Mouse (Mus musculus) urinary bladder, postnatal 10 days (tissue): Measurements from ENCODE around the gene Tnfrsf1b.

Experiments used
- DNase-seq: peaks from one replicate; pipeline ENCODE4 v3.0.0; 2022; ENCODE audit warnings: low spot score

Gene Tnfrsf1b

DNA sequence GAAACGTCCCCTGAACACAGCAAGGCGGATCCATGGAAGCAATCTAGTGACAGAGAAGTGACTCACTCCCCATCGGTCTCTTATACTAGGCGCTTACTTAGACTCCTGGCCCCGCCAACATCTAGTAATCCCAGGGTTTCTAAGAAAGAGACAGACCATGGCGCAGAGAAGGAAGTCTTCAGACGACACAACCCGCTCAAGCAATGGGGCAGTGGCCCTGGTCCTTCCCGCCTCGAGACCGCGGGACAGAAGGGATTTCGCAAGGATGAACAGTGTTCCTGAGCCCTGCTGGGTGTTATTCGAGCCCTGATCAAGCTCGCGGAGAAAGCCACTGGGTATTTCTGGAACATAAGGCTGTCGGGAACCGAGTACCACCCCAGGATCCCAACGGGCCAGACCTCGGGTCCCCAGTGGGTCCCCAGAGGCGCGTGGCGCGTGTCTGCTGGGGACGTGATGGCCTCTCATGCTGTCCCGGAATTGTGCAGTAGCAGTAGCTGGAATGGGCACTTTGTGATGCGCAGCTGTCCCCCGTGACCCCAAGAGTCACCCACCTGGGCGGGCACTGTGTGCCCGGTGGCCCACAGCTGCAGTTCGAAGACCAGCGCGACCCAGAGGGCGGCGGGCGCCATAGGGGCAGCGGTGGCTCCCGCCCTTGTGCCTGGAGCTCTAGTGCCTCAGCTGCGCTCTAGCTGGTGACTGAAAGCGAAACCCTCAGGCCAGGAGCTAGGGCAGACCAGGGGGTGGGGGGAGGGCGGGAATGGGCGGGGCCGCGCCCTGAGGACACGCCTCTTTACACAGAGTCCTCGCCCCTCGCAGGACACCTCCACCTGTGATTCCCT, at the start of gene Tnfrsf1b:
Tnfrsf1b (minus strand) TSS at position 698 of the 839 bp plus-strand sequence.
- no peak for DNase-seq

DNA sequence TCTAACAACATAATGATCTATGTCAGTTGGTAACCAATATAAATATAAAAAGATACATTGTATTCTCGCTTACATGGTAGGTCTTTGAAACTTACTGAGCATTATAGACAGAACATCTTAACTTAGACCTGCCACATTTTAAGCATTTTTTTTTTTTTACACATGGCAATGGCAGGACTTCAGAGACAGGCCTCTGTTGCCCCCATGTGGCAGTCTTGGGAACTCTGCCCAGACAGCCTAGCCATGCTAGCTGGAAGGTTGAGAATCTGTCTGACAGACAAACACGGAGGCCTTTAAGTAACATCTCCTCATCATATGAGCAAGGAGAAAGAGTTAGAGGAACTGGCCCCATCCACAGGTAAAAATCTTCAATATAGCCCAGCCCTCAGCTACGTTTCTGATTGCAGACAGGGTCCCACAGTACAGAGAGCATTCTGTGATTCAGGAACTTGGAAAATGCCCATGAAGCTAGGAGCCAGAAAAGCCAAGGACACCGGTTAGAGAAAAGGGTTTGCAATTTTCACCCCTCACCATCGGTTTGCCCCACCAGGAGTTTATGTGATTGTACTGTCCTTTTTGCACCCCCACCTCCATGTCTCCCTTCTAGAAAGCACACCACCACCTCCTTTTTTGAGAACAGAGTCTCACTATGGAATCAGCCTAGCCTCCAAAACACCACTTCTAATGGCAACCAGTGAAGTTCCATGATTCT, 49.1 kb upstream of the Tnfrsf1b start:
- no peak for DNase-seq

GRCm38 (mm10) chr4:145294588-145294987, 47.9 kb upstream of the Tnfrsf1b start:
- no peak for DNase-seq

- DNase-seq = no peak
These were observed 39.9 kb upstream of the Tnfrsf1b start for GRCm38 (mm10) chr4:145286369-145287120.

GRCm38 (mm10) chr4:145284675-145285074, 38.0 kb upstream of the Tnfrsf1b start:
- DNase-seq = no peak

DNA sequence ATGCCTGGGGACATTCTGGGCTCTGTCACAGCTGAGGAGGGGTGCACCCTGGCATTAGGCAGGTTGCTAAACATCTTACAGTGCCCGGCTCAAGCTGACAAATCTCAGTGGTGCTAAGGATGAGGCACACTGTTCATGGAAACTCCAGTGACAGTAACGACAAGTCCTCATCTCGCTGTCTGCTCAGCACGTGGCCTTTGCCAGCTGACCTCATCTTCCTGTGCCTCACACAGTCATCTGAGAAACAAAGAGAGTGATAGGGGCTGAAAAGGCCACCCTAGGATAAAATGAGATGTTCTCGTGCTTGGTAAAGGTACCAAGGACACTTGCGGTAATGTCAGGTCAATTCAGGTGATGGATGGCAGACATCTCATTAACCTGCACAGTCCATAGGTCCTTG, 36.8 kb upstream of the Tnfrsf1b start:
- DNase-seq = no peak

DNA sequence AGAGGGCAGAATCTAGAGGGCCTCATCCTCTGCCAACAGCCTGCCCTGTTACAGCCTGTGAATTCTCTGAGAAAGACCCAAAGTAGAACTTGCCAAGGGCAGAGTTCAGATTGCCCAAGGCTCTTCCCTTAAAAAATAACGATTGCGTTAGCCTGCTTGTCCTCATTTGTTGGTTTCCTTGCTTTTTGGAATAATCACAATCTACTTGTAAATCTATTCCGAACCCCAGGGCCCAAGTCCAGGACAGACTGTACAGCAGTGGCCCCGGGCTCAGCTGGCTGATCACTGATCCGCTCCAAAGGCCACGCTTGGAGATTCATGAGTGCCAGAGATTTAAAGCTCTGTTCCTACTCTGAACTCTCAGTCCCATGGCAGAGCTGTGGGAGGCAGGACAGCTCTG, 34.3 kb upstream of the Tnfrsf1b start:
- DNase-seq = no peak

- no peak for DNase-seq
These were observed 32.2 kb upstream of the Tnfrsf1b start for GRCm38 (mm10) chr4:145278724-145279370.

DNA sequence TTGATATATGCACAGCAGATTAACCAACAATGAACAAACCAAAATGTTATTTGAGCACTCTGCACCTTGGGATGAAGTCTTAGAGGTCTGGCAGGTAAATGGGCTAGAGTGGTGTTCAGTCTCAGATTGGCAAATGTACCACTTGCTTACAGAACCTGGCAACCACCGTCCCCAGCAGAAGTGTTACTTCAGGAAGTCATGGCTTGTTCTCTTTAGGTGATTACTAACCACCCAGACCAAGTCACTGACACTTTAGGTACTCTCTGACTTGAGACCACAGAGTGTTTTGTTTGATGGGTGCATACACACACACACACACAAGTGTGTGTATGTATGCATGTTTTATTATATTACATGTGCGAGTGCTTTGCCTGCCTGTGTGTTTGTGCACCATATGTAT, 31.6 kb upstream of the Tnfrsf1b start:
- no peak for DNase-seq

- no peak for DNase-seq
These were observed 29.9 kb upstream of the Tnfrsf1b start for GRCm38 (mm10) chr4:145276368-145277249.

DNA sequence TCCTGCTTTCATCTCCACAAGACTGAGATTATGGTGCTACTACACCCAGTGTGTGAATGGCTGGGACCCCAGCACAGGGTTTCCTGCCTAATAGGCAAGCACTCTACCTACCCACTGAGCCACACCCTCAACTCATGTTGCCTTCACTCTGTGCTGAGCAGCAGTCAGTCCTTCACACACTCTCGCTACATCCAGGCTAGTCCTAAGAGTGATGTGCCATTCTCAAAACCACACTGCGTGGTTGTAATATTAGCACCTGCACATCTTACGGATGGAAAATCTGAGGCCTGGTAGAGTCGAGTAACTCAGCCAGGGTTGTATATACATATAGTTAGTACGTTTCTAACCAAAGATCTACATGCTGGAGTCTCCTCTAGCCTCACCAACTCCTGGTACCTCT, 28.2 kb upstream of the Tnfrsf1b start:
- no peak for DNase-seq

DNA sequence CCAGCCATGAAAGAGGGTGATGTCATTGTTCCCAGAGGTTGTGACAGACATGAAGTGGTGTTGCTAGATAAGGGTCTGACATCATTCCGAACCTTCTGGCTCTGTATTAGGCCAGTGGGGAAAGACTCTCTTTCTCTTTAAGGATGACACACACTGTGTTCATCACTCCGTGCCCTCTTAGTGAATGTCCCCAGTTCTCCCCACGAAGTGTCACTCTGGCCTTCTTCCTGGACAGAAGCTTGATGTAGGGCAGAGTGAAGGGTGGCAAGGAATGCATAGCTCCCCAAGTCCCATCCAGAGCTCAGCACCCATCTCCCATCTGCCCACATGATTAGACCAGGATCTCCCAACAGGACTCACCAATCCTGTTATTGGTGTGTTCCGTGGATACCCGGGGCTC, 27.3 kb upstream of the Tnfrsf1b start:
- DNase-seq = no peak

DNA sequence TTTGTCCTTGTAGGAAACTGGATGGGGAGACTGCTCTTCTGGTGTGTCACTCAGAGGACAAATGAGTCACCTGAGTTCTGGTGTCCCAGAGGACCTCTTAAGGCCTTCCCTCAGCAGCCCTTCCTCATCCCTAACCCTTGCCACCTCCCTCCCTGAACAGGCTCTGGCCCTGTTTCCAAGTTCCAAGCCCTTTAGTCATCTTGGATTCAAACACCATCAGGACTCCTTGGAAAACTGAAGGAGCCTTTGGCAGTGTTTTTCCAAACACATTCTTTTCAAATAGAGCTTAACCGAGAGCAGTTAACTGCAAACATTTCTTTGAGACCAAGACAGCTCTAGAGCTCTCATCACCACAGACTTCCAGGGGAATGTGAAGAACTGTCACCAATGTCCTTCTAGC, 26.1 kb upstream of the Tnfrsf1b start:
- no peak for DNase-seq

- no peak for DNase-seq
These were observed 25.0 kb upstream of the Tnfrsf1b start for GRCm38 (mm10) chr4:145271634-145272033.

DNA sequence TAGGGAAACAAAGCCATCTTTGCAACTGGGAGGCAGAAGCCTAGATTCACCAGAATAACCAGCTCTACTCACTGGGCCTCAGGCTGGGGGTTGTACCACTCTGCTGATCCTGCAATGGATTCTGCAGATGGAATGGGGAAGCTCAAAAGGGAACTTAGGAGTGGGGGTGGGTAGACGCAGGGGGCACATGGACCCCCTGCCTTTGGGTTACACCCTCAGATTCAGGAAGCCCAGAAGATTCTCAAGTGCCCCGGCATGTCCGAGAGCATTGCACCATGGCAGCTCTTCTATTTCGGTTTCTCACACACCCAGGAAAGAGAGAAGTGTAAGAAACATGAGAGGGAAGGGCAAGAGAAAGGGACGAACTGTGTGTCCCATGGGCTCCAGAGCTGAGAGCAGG, 23.5 kb upstream of the Tnfrsf1b start:
- DNase-seq = no peak

DNA sequence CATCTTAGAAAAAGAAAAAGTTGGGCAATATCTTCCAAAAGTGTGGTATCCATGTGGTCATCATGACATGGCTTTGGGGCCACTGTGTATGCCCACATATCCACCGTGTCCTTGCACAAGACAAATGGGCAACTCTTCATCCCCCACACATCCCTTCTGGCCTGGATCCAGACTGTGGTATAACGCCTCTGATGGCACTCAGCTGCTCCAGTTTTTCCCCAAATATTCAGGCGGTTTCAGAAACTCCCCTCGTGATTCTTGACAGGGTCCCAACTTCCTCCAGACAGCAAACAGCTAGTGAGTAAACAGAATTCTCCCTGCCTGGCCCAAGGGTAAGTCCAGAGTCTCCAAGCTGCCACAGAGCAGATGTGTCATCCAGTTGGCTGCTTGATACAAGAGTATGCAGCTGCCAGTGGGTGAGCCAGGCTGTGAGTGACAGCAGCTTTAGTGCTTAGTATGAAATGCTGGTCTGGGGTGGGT, 21.0 kb upstream of the Tnfrsf1b start:
- DNase-seq = no peak

DNA sequence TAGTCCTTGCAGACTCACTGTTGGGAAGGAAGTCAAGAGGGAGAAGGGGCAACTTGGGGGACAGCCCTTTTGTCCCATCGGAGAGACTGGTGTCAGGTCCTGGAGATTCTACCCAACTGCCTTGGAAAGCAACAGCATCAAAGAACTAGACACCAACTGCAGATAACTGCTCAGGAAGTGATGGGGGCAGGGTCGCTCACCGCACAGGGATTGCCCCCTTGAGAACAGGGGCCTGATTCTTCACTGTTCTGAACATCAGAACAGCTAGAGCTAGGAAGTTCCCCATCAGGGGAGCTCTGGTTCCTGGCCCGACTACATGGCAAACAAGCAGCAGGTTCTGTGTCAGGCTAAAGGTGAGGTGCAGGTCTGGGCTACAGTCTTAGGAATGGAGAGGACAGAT, 19.8 kb upstream of the Tnfrsf1b start:
- DNase-seq = no peak

DNA sequence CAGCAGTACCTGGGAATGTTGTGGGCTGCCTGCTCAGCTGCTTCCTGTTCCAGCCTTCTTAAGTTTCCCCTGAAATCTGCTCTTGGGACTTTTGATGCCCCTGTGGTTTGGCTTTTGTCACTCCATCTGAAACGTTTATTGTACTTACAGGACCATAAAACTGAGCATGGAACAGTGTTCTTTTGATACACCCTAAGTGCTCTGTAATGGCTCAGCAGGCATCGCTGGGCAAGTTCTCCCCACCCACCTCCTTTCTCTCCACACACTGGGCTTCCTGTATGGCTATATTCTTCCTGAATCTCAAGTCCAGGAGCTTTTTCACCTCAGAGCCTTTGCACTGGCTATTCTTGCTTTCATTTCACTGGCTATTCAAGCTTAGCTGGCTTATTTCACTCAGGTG, 18.1 kb upstream of the Tnfrsf1b start:
- no peak for DNase-seq

GRCm38 (mm10) chr4:145263583-145263982, 16.9 kb upstream of the Tnfrsf1b start:
- DNase-seq = no peak

DNA sequence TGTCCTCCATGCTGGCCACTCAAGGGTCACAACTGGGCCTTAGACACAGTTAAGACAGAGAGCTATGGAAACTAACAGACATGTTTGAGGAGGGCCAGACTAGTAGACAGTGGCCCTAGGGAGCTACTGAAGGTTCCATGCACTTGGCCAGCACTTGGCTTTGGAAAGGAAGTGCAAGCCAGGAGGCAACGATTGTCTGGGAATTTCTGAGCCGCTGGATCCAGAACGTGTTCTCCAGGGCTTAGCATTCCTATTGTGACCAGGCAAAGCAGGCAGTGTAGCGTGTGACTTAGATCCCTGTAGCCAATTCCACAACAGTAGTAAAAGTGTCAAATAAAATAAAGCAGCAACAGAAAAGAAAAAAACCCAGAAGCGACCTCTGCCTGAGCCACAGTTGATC, 14.1 kb upstream of the Tnfrsf1b start:
- no peak for DNase-seq
